Mouse (Mus musculus): Measurements from ENCODE around the gene L2hgdh. TPM values are rescaled to one million over a fixed set of nuclear protein-coding genes. Genes with fewer than 3 reads are reported as not detected.
A peak's percentile ranks its signal among the peaks of the same experiment; 100 is the strongest.

L2hgdh gene
- polyA plus RNA-seq, 1 experiment from 2014 or later, result 21.0 TPM

MicroRNAs encoded within 50 kb of the gene (microRNA counts, 519-probe panel; counts per million panel counts)
- 341 counts per million, percentile 65 among the panel's probes with 10 or more counts for microRNA mmu-miR-681

Small RNAs within 50 kb of the gene (microRNA-seq; reads per million reads assigned to microRNA genes)
- gene Mir681, result not detected

Other genes starting within 250 kb of the L2hgdh start
- 30.6 and 32.4 TPM in 2 replicates for gene Vcpkmt, start 141.8 kb downstream of the L2hgdh start, polyA plus RNA-seq (2016; fragmentation: Nextera tagmentation; extraction: Ambion mirVana)
- 7.8 and 8.2 TPM in 2 replicates for gene Sos2, start 43.0 kb downstream of the L2hgdh start, polyA plus RNA-seq (2016; fragmentation: Nextera tagmentation; extraction: Ambion mirVana)
- 20.4 and 21.6 TPM in 2 replicates for gene Atp5s, start 77 bp upstream of the L2hgdh start, polyA plus RNA-seq (2016; fragmentation: Nextera tagmentation; extraction: Ambion mirVana)
- 0.44 and 1.1 TPM in 2 replicates for gene Cdkl1, start 66.4 kb upstream of the L2hgdh start, polyA plus RNA-seq (2016; fragmentation: Nextera tagmentation; extraction: Ambion mirVana)
- 10.0 and 12.7 TPM in 2 replicates for gene Atl1, start 167.7 kb upstream of the L2hgdh start, polyA plus RNA-seq (2016; fragmentation: Nextera tagmentation; extraction: Ambion mirVana)
- gene Map4k5, start 168.3 kb upstream of the L2hgdh start, polyA plus RNA-seq (2016; fragmentation: Nextera tagmentation; extraction: Ambion mirVana), result 23.5 and 24.6 TPM in 2 replicates

Measured in forebrain, embryonic 10.5 days (tissue).